21 mouse cellular contexts compared by ENCODE assay signal in genomic region chr3:133773490-133773889, GRCm38 (mm10).
DNase-seq lines count a peak whose midpoint lies in the region; ATAC-seq and TF ChIP-seq lines count a peak whose summit lies in the region.
"Had no signal": no experiment of that assay in that cellular context is flagged by ENCODE, and none has a peak within 500 bp of the region (broad histone marks: within the 10 kb centered on the region; RNA-seq: fewer than 3 reads in every experiment).

No protein-coding gene starts in this region.

- H3K4me1 ChIP-seq in liver, adult 2 months (ENCODE audit: control insufficient read depth, insufficient read depth, low read length), result peaks cover 6% of the 10 kb centered on the region
- H3K4me1 ChIP-seq in liver, embryonic 11.5 days (replicated peaks; ENCODE audit: control insufficient read depth, insufficient read depth, low read length), result no peaks in the 10 kb centered on the region
- H3K4me1 ChIP-seq: embryonic facial prominence, embryonic 12.5 days; limb, embryonic 13.5 days; midbrain, embryonic 12.5 days; neural tube, embryonic 15.5 days; stomach, embryonic 15.5 days had no signal

- H3K27me3 ChIP-seq in liver, adult 2 months (ENCODE audit: control insufficient read depth, insufficient read depth, low read length), result no peaks in the 10 kb centered on the region
- no peaks in the 10 kb centered on the region for H3K27me3 ChIP-seq in liver, embryonic 11.5 days (replicated peaks; ENCODE audit: control insufficient read depth, insufficient read depth, low read length)
- H3K27me3 ChIP-seq: embryonic facial prominence, embryonic 12.5 days; limb, embryonic 13.5 days; midbrain, embryonic 12.5 days; neural tube, embryonic 15.5 days; stomach, embryonic 15.5 days had no signal

- TF ChIP-seq POLR2A in liver, adult 2 months (IDR thresholded peaks at IDR 0.05; ENCODE audit: extremely low read depth, insufficient read depth, low read length), result no peak

- peak; percentile 22 to 29 for DNase-seq in cerebellum, postnatal 25 days
- DNase-seq in liver, adult 2 months (ENCODE audit: extremely low read depth, low read depth, low spot score), result peak; percentile 96
- DNase-seq in liver, embryonic 11.5 days (ENCODE audit: low spot score), result no peak
- peak; percentile 70 to 77 for DNase-seq in heart, postnatal 10 days
- no peak for DNase-seq in frontal cortex, postnatal 25 days (ENCODE audit: low spot score in 2 of 2)
- no peak for DNase-seq in gastrocnemius, postnatal 14 days
- DNase-seq: cerebellum, adult 9-10 months; kidney, adult 11 months; kidney, postnatal 4 days; lung, embryonic 14.5 days; thymus, postnatal 25 days had no signal

- WGBS in liver, adult 2 months, result 14% methylated on average over 2 of the region's 2 CpGs
- 62% methylated on average over 2 of the region's 2 CpGs for WGBS in liver, embryonic 11.5 days

- no peak for ATAC-seq in cerebellum, adult (ENCODE audit: insufficient number of reproducible peaks, low FRiP score, low TSS enrichment)
- no peak for ATAC-seq in liver, embryonic 11.5 days (replicated peaks; ENCODE audit: low FRiP score)
- ATAC-seq: activated CD4-positive, CD25-positive, alpha-beta regulatory T cell, adult 4 months; forebrain, postnatal 0 days; hindbrain, postnatal 0 days had no signal

- no peak overlapping the region for H3K4me3 ChIP-seq in liver, adult 2 months (ENCODE audit: insufficient read depth, low read depth, low read length)
- H3K4me3 ChIP-seq in liver, embryonic 11.5 days (ENCODE audit: low read depth, low read length), result no peak overlapping the region
- H3K4me3 ChIP-seq: embryonic facial prominence, embryonic 12.5 days; limb, embryonic 13.5 days; midbrain, embryonic 12.5 days; neural tube, embryonic 15.5 days; stomach, embryonic 15.5 days had no signal

- H3K9ac ChIP-seq in liver, adult 2 months (ENCODE audit: low read depth, low read length), result no peak overlapping the region
- no peak overlapping the region for H3K9ac ChIP-seq in liver, embryonic 11.5 days (ENCODE audit: low read depth, low read length)
- H3K9ac ChIP-seq: embryonic facial prominence, embryonic 12.5 days; forebrain, postnatal 0 days; limb, embryonic 13.5 days; liver, embryonic 14.5 days; lung, embryonic 14.5 days; midbrain, embryonic 12.5 days; neural tube, embryonic 15.5 days; stomach, embryonic 15.5 days had no signal

- intact Hi-C loops in heart, postnatal 10 days (cut with DNase I), result no loop called here
- intact Hi-C loops in gastrocnemius, postnatal 14 days (cut with DNase I; ENCODE audit: low total_unique reads), result no loop called here

- TF ChIP-seq CTCF in liver, adult 2 months (IDR thresholded peaks at IDR 0.05; ENCODE audit: low read depth, low read length), result no peak

- H3K9me3 ChIP-seq in liver, embryonic 11.5 days (ENCODE audit: control insufficient read depth, low read length), result no peaks in the 10 kb centered on the region
- H3K9me3 ChIP-seq: embryonic facial prominence, embryonic 12.5 days; limb, embryonic 13.5 days; midbrain, embryonic 12.5 days; neural tube, embryonic 15.5 days; stomach, embryonic 15.5 days had no signal

- no peaks in the 10 kb centered on the region for H3K79me2 ChIP-seq in liver, adult 2 months (ENCODE audit: control insufficient read depth, insufficient read depth, low read length)

- H3K4me2 ChIP-seq in liver, embryonic 11.5 days, result no peak overlapping the region
- H3K4me2 ChIP-seq: embryonic facial prominence, embryonic 12.5 days; limb, embryonic 13.5 days; lung, embryonic 14.5 days; midbrain, embryonic 12.5 days; neural tube, embryonic 15.5 days; stomach, embryonic 15.5 days had no signal

- H3K36me3 ChIP-seq in liver, adult 2 months (ENCODE audit: control insufficient read depth, insufficient read depth, low read length), result no peaks in the 10 kb centered on the region
- no peaks in the 10 kb centered on the region for H3K36me3 ChIP-seq in liver, embryonic 11.5 days (ENCODE audit: control insufficient read depth, insufficient read depth, low read length)
- H3K36me3 ChIP-seq: embryonic facial prominence, embryonic 12.5 days; limb, embryonic 13.5 days; midbrain, embryonic 12.5 days; neural tube, embryonic 15.5 days; stomach, embryonic 15.5 days had no signal

- H3K27ac ChIP-seq in liver, adult 2 months (replicated peaks; ENCODE audit: insufficient read depth, low read depth, low read length), result no peak overlapping the region
- no peak overlapping the region for H3K27ac ChIP-seq in liver, embryonic 11.5 days (ENCODE audit: low read depth, low read length)
- H3K27ac ChIP-seq: embryonic facial prominence, embryonic 12.5 days; hindbrain, postnatal 0 days; limb, embryonic 13.5 days; liver, embryonic 14.5 days; midbrain, embryonic 12.5 days; neural tube, embryonic 15.5 days; stomach, embryonic 15.5 days had no signal

Comparison
In these comparisons a context has a peak if more than half of its experiments do, and no peak if none do; other contexts are left out.
1. DNase-seq: peak in cerebellum, postnatal 25 days (2 of 2), liver, adult 2 months (single experiment) and heart, postnatal 10 days (2 of 2); none in liver, embryonic 11.5 days (single experiment), frontal cortex, postnatal 25 days (0 of 2) and gastrocnemius, postnatal 14 days (single experiment).